Comparison of ENCODE assay signal across 29 mouse cellular contexts in genomic region chr15:85774419-85774818, GRCm38 (mm10). TPM values are rescaled to one million over a fixed set of nuclear protein-coding genes. Genes with fewer than 3 reads are reported as not detected.
DNase-seq lines count a peak whose midpoint lies in the region; ATAC-seq and TF ChIP-seq lines count a peak whose summit lies in the region.
"Had no signal": no experiment of that assay in that cellular context is flagged by ENCODE, and none has a peak within 500 bp of the region (broad histone marks: within the 10 kb centered on the region; RNA-seq: fewer than 3 reads in every experiment).

No protein-coding gene starts in this region.

- TF ChIP-seq EP300 in stomach, postnatal 0 days (optimal IDR thresholded peaks at IDR 0.05) = no peak

- no peaks in the 10 kb centered on the region for H3K36me3 ChIP-seq in heart, embryonic 10.5 days
- H3K36me3 ChIP-seq in liver, adult 2 months (ENCODE audit: control insufficient read depth, insufficient read depth, low read length) = peaks cover 13% of the 10 kb centered on the region; the same call in 1 of the 2 replicates
- H3K36me3 ChIP-seq in liver, embryonic 11.5 days (ENCODE audit: control insufficient read depth, insufficient read depth, low read length) = no peaks in the 10 kb centered on the region
- no peaks in the 10 kb centered on the region for H3K36me3 ChIP-seq in intestine, embryonic 16.5 days (ENCODE audit: control insufficient read depth, insufficient read depth, low read length)
- H3K36me3 ChIP-seq in stomach, postnatal 0 days (ENCODE audit: control insufficient read depth, insufficient read depth, low read length) = no peaks in the 10 kb centered on the region
- H3K36me3 ChIP-seq: embryonic facial prominence, embryonic 10.5 days; embryonic facial prominence, embryonic 13.5 days; forebrain, embryonic 12.5 days; heart, embryonic 13.5 days had no signal

- H3K27me3 ChIP-seq in heart, embryonic 10.5 days (ENCODE audit: insufficient read depth, poor library complexity, severe bottlenecking) = 0 out of 2 replicates have a peak, but pooled peaks cover 9% of the 10 kb centered on the region
- H3K27me3 ChIP-seq in liver, adult 2 months (ENCODE audit: control insufficient read depth, insufficient read depth, low read length) = no peaks in the 10 kb centered on the region
- no peaks in the 10 kb centered on the region for H3K27me3 ChIP-seq in liver, embryonic 11.5 days (replicated peaks; ENCODE audit: control insufficient read depth, insufficient read depth, low read length)
- no peaks in the 10 kb centered on the region for H3K27me3 ChIP-seq in intestine, embryonic 16.5 days (replicated peaks; ENCODE audit: control insufficient read depth, insufficient read depth, low read length)
- H3K27me3 ChIP-seq in stomach, postnatal 0 days (ENCODE audit: control insufficient read depth, insufficient read depth, low read length) = no peaks in the 10 kb centered on the region
- no peaks in the 10 kb centered on the region for H3K27me3 ChIP-seq in cerebellum, adult 2 months (ENCODE audit: control insufficient read depth, insufficient read depth, low read length)
- H3K27me3 ChIP-seq: embryonic facial prominence, embryonic 13.5 days had no signal

- H3K9me3 ChIP-seq in heart, embryonic 10.5 days = no peaks in the 10 kb centered on the region
- no peaks in the 10 kb centered on the region for H3K9me3 ChIP-seq in liver, embryonic 11.5 days (ENCODE audit: control insufficient read depth, low read length)
- no peaks in the 10 kb centered on the region for H3K9me3 ChIP-seq in intestine, embryonic 16.5 days (ENCODE audit: control insufficient read depth, low read length)
- H3K9me3 ChIP-seq in stomach, postnatal 0 days (ENCODE audit: control insufficient read depth, low read length) = no peaks in the 10 kb centered on the region
- H3K9me3 ChIP-seq: embryonic facial prominence, embryonic 10.5 days; embryonic facial prominence, embryonic 13.5 days; forebrain, embryonic 12.5 days; heart, embryonic 13.5 days had no signal

- no peak for ATAC-seq in liver, embryonic 11.5 days (replicated peaks; ENCODE audit: low FRiP score)
- peak; percentile 74 for ATAC-seq in intestine, embryonic 16.5 days
- ATAC-seq in stomach, postnatal 0 days (ENCODE audit: low FRiP score, low TSS enrichment) = no peak
- no peak for ATAC-seq in granulocyte monocyte progenitor cell, adult 5-6 weeks (replicated peaks; ENCODE audit: poor library complexity, severe bottlenecking)
- ATAC-seq: activated CD4-positive, CD25-positive, alpha-beta regulatory T cell, adult 4 months; forebrain, embryonic 16.5 days; hindbrain, postnatal 0 days had no signal

- 84% methylated on average over 9 of the region's 9 CpGs for WGBS in heart, embryonic 10.5 days
- WGBS in liver, adult 2 months = 20% methylated on average over 9 of the region's 9 CpGs
- 85% methylated on average over 9 of the region's 9 CpGs for WGBS in liver, embryonic 11.5 days
- WGBS in intestine, embryonic 16.5 days = 69% methylated on average over 9 of the region's 9 CpGs
- WGBS in stomach, postnatal 0 days = 83% methylated on average over 9 of the region's 9 CpGs
- WGBS in cerebellum, adult 2 months = 88% methylated on average over 9 of the region's 9 CpGs

- peaks cover 10% of the 10 kb centered on the region; the same call in 1 of the 2 replicates for H3K79me2 ChIP-seq in liver, adult 2 months (ENCODE audit: control insufficient read depth, insufficient read depth, low read length)

- DNase-seq in heart, adult 11 months = peak; percentile 82
- no peak for DNase-seq in heart, embryonic 10.5 days (ENCODE audit: low spot score)
- DNase-seq in liver, adult 2 months (ENCODE audit: extremely low read depth, low read depth, low spot score) = peak; percentile 99
- no peak for DNase-seq in liver, embryonic 11.5 days (ENCODE audit: low spot score)
- no peak for DNase-seq in stomach, postnatal 0 days (ENCODE audit: low spot score)
- no peak for DNase-seq in cerebellum, adult 2 months
- DNase-seq: adrenal gland, postnatal 10 days; adrenal gland, postnatal 36 days; cerebellum, adult 11 months; cerebellum, adult 8-10 months; cerebellum, postnatal 10 days; cerebellum, postnatal 36 days; embryo, embryonic 11 days; gastrocnemius, postnatal 10 days; gastrocnemius, postnatal 36 days; heart, adult 18-20 months; heart, postnatal 14 days; heart, postnatal 4 days had no signal

- TF ChIP-seq POLR2A in liver, adult 2 months (IDR thresholded peaks at IDR 0.05; ENCODE audit: extremely low read depth, insufficient read depth, low read length) = no peak
- TF ChIP-seq POLR2A in cerebellum, adult 2 months (IDR thresholded peaks at IDR 0.05; ENCODE audit: borderline replicate concordance, insufficient read depth, low read length) = no peak

- no peak overlapping the region for H3K4me2 ChIP-seq in liver, embryonic 11.5 days
- no peak overlapping the region for H3K4me2 ChIP-seq in intestine, embryonic 16.5 days (ENCODE audit: low read depth, low read length)
- H3K4me2 ChIP-seq in stomach, postnatal 0 days (replicated peaks; ENCODE audit: low read depth) = no peak overlapping the region
- H3K4me2 ChIP-seq: embryonic facial prominence, embryonic 13.5 days; forebrain, embryonic 12.5 days; heart, embryonic 13.5 days; hindbrain, embryonic 14.5 days had no signal

- no peak overlapping the region for H3K4me3 ChIP-seq in heart, embryonic 10.5 days
- H3K4me3 ChIP-seq in liver, adult 2 months (ENCODE audit: insufficient read depth, low read depth, low read length) = no peak overlapping the region
- H3K4me3 ChIP-seq in liver, embryonic 11.5 days (ENCODE audit: low read depth, low read length) = no peak overlapping the region
- H3K4me3 ChIP-seq in intestine, embryonic 16.5 days (ENCODE audit: low read length) = no peak overlapping the region
- H3K4me3 ChIP-seq in stomach, postnatal 0 days (ENCODE audit: low read depth, low read length) = no peak overlapping the region
- no peak overlapping the region for H3K4me3 ChIP-seq in cerebellum, adult 2 months (replicated peaks; ENCODE audit: insufficient read depth, low read depth, low read length)
- H3K4me3 ChIP-seq: embryonic facial prominence, embryonic 10.5 days; embryonic facial prominence, embryonic 13.5 days; erythroblast, embryonic 14.5 days; forebrain, embryonic 12.5 days; heart, embryonic 13.5 days had no signal

- peak overlapping the region; percentile 40; the same call in 1 of the 2 replicates for H3K9ac ChIP-seq in liver, adult 2 months (ENCODE audit: low read depth, low read length)
- H3K9ac ChIP-seq in liver, embryonic 11.5 days (ENCODE audit: low read depth, low read length) = no peak overlapping the region
- no peak overlapping the region for H3K9ac ChIP-seq in intestine, embryonic 16.5 days (ENCODE audit: low read depth, low read length)
- no peak overlapping the region for H3K9ac ChIP-seq in stomach, postnatal 0 days (ENCODE audit: low read length)
- H3K9ac ChIP-seq: embryonic facial prominence, embryonic 13.5 days; forebrain, embryonic 12.5 days; heart, embryonic 13.5 days; hindbrain, embryonic 14.5 days had no signal

- no peaks in the 10 kb centered on the region for H3K4me1 ChIP-seq in heart, embryonic 10.5 days
- peaks cover 43% of the 10 kb centered on the region for H3K4me1 ChIP-seq in liver, adult 2 months (ENCODE audit: control insufficient read depth, insufficient read depth, low read length)
- H3K4me1 ChIP-seq in liver, embryonic 11.5 days (replicated peaks; ENCODE audit: control insufficient read depth, insufficient read depth, low read length) = no peaks in the 10 kb centered on the region
- peaks cover 9% of the 10 kb centered on the region for H3K4me1 ChIP-seq in intestine, embryonic 16.5 days (ENCODE audit: control insufficient read depth, insufficient read depth, low read length)
- no peaks in the 10 kb centered on the region for H3K4me1 ChIP-seq in stomach, postnatal 0 days (replicated peaks; ENCODE audit: control insufficient read depth, insufficient read depth)
- 0 out of 2 replicates have a peak, but pooled peaks cover 2% of the 10 kb centered on the region for H3K4me1 ChIP-seq in cerebellum, adult 2 months (ENCODE audit: control insufficient read depth, insufficient read depth, low read length)
- H3K4me1 ChIP-seq: embryonic facial prominence, embryonic 10.5 days; embryonic facial prominence, embryonic 13.5 days; forebrain, embryonic 12.5 days; heart, embryonic 13.5 days had no signal

- TF ChIP-seq CTCF in liver, adult 2 months (IDR thresholded peaks at IDR 0.05; ENCODE audit: low read depth, low read length) = no peak
- TF ChIP-seq CTCF in stomach, postnatal 0 days (IDR thresholded peaks at IDR 0.05; ENCODE audit: low read depth) = no peak
- no peak for TF ChIP-seq CTCF in cerebellum, adult 2 months (IDR thresholded peaks at IDR 0.05; ENCODE audit: borderline replicate concordance, insufficient read depth, low read depth, low read length)

- no peak overlapping the region for H3K27ac ChIP-seq in heart, embryonic 10.5 days
- peak overlapping the region; percentile 97 for H3K27ac ChIP-seq in liver, adult 2 months (replicated peaks; ENCODE audit: insufficient read depth, low read depth, low read length)
- H3K27ac ChIP-seq in liver, embryonic 11.5 days (ENCODE audit: low read depth, low read length) = no peak overlapping the region
- H3K27ac ChIP-seq in intestine, embryonic 16.5 days (ENCODE audit: low read length) = peak overlapping the region; percentile 53
- H3K27ac ChIP-seq in stomach, postnatal 0 days (replicated peaks) = 0 out of 2 replicates have a peak overlapping the region, but pooled peaks have one; percentile 8
- H3K27ac ChIP-seq in cerebellum, adult 2 months (ENCODE audit: insufficient read depth, low read length) = no peak overlapping the region
- H3K27ac ChIP-seq: embryonic facial prominence, embryonic 10.5 days; embryonic facial prominence, embryonic 13.5 days; forebrain, embryonic 12.5 days; heart, embryonic 13.5 days; hindbrain, embryonic 14.5 days; hindbrain, postnatal 0 days had no signal

RNA-seq across cellular contexts. Expression of gene Cdpf1, which starts 37.1 kb away (rescaled TPM):
- polyA plus RNA-seq in heart, embryonic 10.5 days (2016; fragmentation: Nextera tagmentation; extraction: Ambion mirVana) = 50.9 and 54.2 TPM in 2 replicates
- 10.1 and 11.6 TPM in 2 replicates for total RNA-seq in liver, adult 2 months (2014; rRNA removed)
- 18.3 and 19.6 TPM in 2 replicates for polyA plus RNA-seq in liver, adult 2 months (2012; rRNA removed)
- polyA plus RNA-seq in liver, embryonic 11.5 days (2014; fragmentation: Nextera tagmentation; extraction: Ambion mirVana) = 43.1 and 49.7 TPM in 2 replicates
- polyA plus RNA-seq in intestine, embryonic 16.5 days (2015; fragmentation: Nextera tagmentation; extraction: Ambion mirVana) = 58.2 and 62.2 TPM in 2 replicates
- polyA plus RNA-seq in stomach, postnatal 0 days (2015; fragmentation: Nextera tagmentation; extraction: Ambion mirVana) = 38.8 and 40.2 TPM in 2 replicates
- 13.5 and 17.1 TPM in 2 replicates for total RNA-seq in granulocyte monocyte progenitor cell, adult 5-6 weeks (2014; fragmentation: Nextera tagmentation)
- total RNA-seq in granulocyte monocyte progenitor cell, adult 5-6 weeks (2017) = 10.8 and 11.1 TPM in 2 replicates
- polyA plus RNA-seq in cerebellum, adult 2 months (2012; rRNA removed) = 21.6 and 24.1 TPM in 2 replicates

RNA-seq across cellular contexts. Expression of gene Ppara, which starts 39.6 kb away (rescaled TPM):
- 0.88 and 2.0 TPM in 2 replicates for polyA plus RNA-seq in heart, embryonic 10.5 days (2016; fragmentation: Nextera tagmentation; extraction: Ambion mirVana)
- total RNA-seq in liver, adult 2 months (2014; rRNA removed) = 184 and 206 TPM in 2 replicates
- 36.2 and 39.8 TPM in 2 replicates for polyA plus RNA-seq in liver, adult 2 months (2012; rRNA removed)
- 2.5 and 3.4 TPM in 2 replicates for polyA plus RNA-seq in liver, embryonic 11.5 days (2014; fragmentation: Nextera tagmentation; extraction: Ambion mirVana)
- 31.0 and 37.6 TPM in 2 replicates for polyA plus RNA-seq in intestine, embryonic 16.5 days (2015; fragmentation: Nextera tagmentation; extraction: Ambion mirVana)
- polyA plus RNA-seq in stomach, postnatal 0 days (2015; fragmentation: Nextera tagmentation; extraction: Ambion mirVana) = 16.8 and 18.8 TPM in 2 replicates
- total RNA-seq in granulocyte monocyte progenitor cell, adult 5-6 weeks (2014; fragmentation: Nextera tagmentation) = not detected in 2 replicates
- total RNA-seq in granulocyte monocyte progenitor cell, adult 5-6 weeks (2017) = not detected in 2 replicates
- polyA plus RNA-seq in cerebellum, adult 2 months (2012; rRNA removed) = 1.1 and 1.5 TPM in 2 replicates
- polyA plus RNA-seq: erythroblast, embryonic 14.5 days had no signal

RNA-seq across cellular contexts. Expression of gene Pkdrej, which starts 47.1 kb away (rescaled TPM):
- 0.05 and 0.13 TPM in 2 replicates for polyA plus RNA-seq in heart, embryonic 10.5 days (2016; fragmentation: Nextera tagmentation; extraction: Ambion mirVana)
- total RNA-seq in liver, adult 2 months (2014; rRNA removed) = under 0.01 and 0.09 TPM in 2 replicates
- polyA plus RNA-seq in liver, adult 2 months (2012; rRNA removed) = 0.01 TPM in 2 replicates
- 0.11 and 0.21 TPM in 2 replicates for polyA plus RNA-seq in liver, embryonic 11.5 days (2014; fragmentation: Nextera tagmentation; extraction: Ambion mirVana)
- polyA plus RNA-seq in intestine, embryonic 16.5 days (2015; fragmentation: Nextera tagmentation; extraction: Ambion mirVana) = 0.17 and 0.18 TPM in 2 replicates
- polyA plus RNA-seq in stomach, postnatal 0 days (2015; fragmentation: Nextera tagmentation; extraction: Ambion mirVana) = 0.21 and 0.27 TPM in 2 replicates
- not detected in 2 replicates for total RNA-seq in granulocyte monocyte progenitor cell, adult 5-6 weeks (2014; fragmentation: Nextera tagmentation)
- not detected in 2 replicates for total RNA-seq in granulocyte monocyte progenitor cell, adult 5-6 weeks (2017)
- 0.21 and 0.25 TPM in 2 replicates for polyA plus RNA-seq in cerebellum, adult 2 months (2012; rRNA removed)
- polyA plus RNA-seq: activated CD4-positive, CD25-positive, alpha-beta regulatory T cell, adult 4 months; erythroblast, embryonic 14.5 days had no signal

RNA-seq across cellular contexts. Expression of gene Ttc38, which starts 57.7 kb away (rescaled TPM):
- 2.6 and 3.5 TPM in 2 replicates for polyA plus RNA-seq in heart, embryonic 10.5 days (2016; fragmentation: Nextera tagmentation; extraction: Ambion mirVana)
- total RNA-seq in liver, adult 2 months (2014; rRNA removed) = 52.4 and 59.5 TPM in 2 replicates
- polyA plus RNA-seq in liver, adult 2 months (2012; rRNA removed) = 19.1 and 37.2 TPM in 2 replicates
- 6.5 and 7.4 TPM in 2 replicates for polyA plus RNA-seq in liver, embryonic 11.5 days (2014; fragmentation: Nextera tagmentation; extraction: Ambion mirVana)
- 13.4 and 15.1 TPM in 2 replicates for polyA plus RNA-seq in intestine, embryonic 16.5 days (2015; fragmentation: Nextera tagmentation; extraction: Ambion mirVana)
- polyA plus RNA-seq in stomach, postnatal 0 days (2015; fragmentation: Nextera tagmentation; extraction: Ambion mirVana) = 15.6 and 18.0 TPM in 2 replicates
- 2.9 and 9.4 TPM in 2 replicates for total RNA-seq in granulocyte monocyte progenitor cell, adult 5-6 weeks (2014; fragmentation: Nextera tagmentation)
- 3.1 and 5.0 TPM in 2 replicates for total RNA-seq in granulocyte monocyte progenitor cell, adult 5-6 weeks (2017)
- 5.1 and 6.1 TPM in 2 replicates for polyA plus RNA-seq in cerebellum, adult 2 months (2012; rRNA removed)

Comparison
In these comparisons a context has a peak if more than half of its experiments do, and no peak if none do; other contexts are left out.
1. DNase-seq: peak in heart, adult 11 months (single experiment) and liver, adult 2 months (single experiment); none in heart, embryonic 10.5 days (single experiment), liver, embryonic 11.5 days (single experiment), stomach, postnatal 0 days (single experiment) and cerebellum, adult 2 months (0 of 2).
2. H3K27ac ChIP-seq: peak in liver, adult 2 months (single experiment), intestine, embryonic 16.5 days (single experiment) and stomach, postnatal 0 days (single experiment); none in heart, embryonic 10.5 days (single experiment), liver, embryonic 11.5 days (single experiment) and cerebellum, adult 2 months (single experiment).